Mouse (Mus musculus): Measurements from ENCODE around the gene Olfr16.

Gene Olfr16

GRCm38 (mm10) chr1:172950160-172950559 lies at the start of gene Olfr16:
Gene Olfr16, plus strand, starts transcription at chr1:172950409.
- in situ Hi-C loops (cut with MboI, MseI): no loop called here

DNA sequence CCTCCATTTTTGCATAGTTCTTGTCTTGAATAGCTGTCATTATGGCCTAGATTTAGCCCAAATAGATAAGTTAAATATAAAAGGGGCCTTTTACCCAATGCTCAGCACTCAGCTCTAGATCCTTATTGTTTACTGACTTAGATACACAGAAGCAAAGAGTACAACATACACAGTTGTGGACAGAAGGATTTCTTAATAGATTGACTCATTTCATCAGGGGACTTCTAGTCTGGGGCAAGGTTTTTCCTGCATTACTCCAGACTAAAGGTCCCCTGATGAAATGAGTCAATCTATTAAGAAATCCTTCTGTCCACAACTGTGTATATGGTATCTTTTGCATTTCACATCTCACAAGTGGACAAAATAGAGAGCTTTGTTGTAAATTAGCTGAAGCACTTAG lies 46.9 kb upstream of the Olfr16 start:
- in situ Hi-C loops (cut with MboI, MseI): no loop called here

DNA sequence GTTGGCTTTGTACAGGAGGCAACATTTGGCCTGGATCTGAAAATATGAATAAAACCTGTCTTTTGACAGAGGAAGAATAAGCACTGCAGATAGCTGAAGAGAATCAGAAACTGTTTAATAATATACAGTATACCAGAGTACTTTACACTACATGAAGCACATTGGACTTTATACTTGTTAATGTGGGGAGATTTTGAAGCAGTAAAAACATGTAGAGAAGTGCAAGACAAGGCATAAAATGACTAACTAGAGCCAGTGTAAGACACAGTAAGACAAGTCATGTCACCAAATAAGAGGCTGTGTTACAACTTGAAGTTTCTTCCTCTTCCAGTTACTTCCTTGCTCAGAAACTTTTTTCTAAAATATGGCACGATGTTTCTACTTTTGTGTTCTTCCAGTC lies 33.1 kb upstream of the Olfr16 start:
- in situ Hi-C loops (cut with MboI, MseI): no loop called here

- in situ Hi-C loops (cut with MboI, MseI): no loop called here
These were observed 31.8 kb upstream of the Olfr16 start for GRCm38 (mm10) chr1:172918450-172918849.

DNA sequence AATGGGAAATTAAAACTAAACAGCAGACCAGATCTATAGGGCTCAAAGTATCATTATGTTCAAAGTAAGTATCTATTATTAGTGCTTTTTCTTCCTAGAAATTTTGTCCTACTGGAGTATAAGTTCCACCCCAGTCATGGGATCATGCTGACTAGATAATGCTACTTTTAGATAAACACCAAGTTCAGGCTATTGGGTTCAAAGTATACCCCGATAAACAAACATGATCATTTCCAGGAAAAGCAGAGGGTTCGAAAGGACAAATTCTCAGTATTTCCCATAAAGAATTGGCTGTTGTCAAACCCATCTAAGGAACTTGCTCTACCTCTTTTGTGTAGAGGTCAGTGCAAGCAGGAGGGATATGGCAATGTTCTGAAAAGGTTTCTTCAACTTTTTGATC lies 18.0 kb upstream of the Olfr16 start:
- in situ Hi-C loops (cut with MboI, MseI): no loop called here

- in situ Hi-C loops (cut with MboI, MseI): no loop called here
These were observed 1.0 kb downstream of the Olfr16 start for GRCm38 (mm10) chr1:172951171-172951720.

DNA sequence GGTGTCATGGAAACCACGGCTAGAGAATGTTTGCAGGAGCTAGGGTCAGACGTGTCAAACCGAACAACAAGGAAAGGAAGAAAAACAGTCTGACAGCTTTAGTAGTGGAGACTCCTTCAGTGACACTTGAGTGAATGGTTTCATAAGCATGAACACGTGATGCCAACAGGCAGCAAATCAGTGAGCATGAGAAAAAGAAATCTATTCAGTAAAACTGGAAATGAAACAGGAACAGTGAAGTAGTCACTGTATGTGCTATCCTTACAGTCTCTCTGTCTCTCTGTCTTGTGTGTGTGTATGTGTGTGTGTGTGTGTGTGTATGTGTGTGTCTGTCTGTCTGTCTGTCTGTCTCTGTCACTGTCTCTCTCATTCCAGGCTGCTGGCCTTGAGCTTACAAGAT lies 5.2 kb downstream of the Olfr16 start:
- in situ Hi-C loops (cut with MboI, MseI): no loop called here

DNA sequence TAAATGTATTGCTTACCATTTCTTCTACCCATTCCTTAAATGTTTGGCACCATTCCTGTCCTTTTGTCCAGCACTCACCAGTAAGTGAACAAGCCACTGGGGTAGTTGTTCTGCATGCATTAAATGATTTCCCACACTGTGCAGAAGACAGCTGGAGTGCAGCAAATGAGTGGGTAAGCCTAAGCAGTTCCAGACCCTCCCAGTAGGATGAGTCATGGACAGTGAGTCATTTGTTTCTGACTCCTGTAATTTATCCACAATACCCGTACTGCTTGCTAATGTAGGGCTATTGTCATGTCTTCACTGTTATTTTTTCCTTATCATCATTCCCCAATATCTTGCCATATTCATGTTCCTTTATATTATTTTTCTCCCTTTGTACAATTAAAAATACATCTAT lies 10.2 kb downstream of the Olfr16 start:
- in situ Hi-C loops (cut with MboI, MseI): no loop called here

GRCm38 (mm10) chr1:172989794-172990634 lies 39.8 kb downstream of the Olfr16 start:
- in situ Hi-C loops (cut with MboI, MseI): no loop called here

GRCm38 (mm10) chr1:172990635-172991009 lies 40.4 kb downstream of the Olfr16 start:
- in situ Hi-C loops (cut with MboI, MseI): no loop called here

All from T-helper 17 cell (primary cell).